8 mouse cellular contexts compared by ENCODE assay signal in genomic region chr2:30771806-30772460, GRCm38 (mm10). TPM values are rescaled to one million over a fixed set of nuclear protein-coding genes. Genes with fewer than 3 reads are reported as not detected.
DNase-seq lines count a peak whose midpoint lies in the region; ATAC-seq and TF ChIP-seq lines count a peak whose summit lies in the region.
"Had no signal": no experiment of that assay in that cellular context is flagged by ENCODE, and none has a peak within 500 bp of the region (broad histone marks: within the 10 kb centered on the region; RNA-seq: fewer than 3 reads in every experiment).

No protein-coding gene starts in this region.

- 4% methylated on average over 19 of the region's 19 CpGs for WGBS in intestine, postnatal 0 days

- ATAC-seq in intestine, postnatal 0 days = peak; percentile 46
- ATAC-seq in megakaryocyte progenitor cell, adult 5-6 weeks (replicated peaks; ENCODE audit: poor library complexity) = peak; percentile 90

- peak overlapping the region; percentile 21 for H3K27ac ChIP-seq in intestine, postnatal 0 days (ENCODE audit: low read depth, low read length)

- DNase-seq in adrenal gland, postnatal 14 days = peak; percentile 93
- peak; percentile 61 for DNase-seq in embryo, embryonic 10.5 days (ENCODE audit: low spot score)
- DNase-seq in gastrocnemius, postnatal 36 days = peak; percentile 58 to 66
- DNase-seq in left cerebral cortex, postnatal 25 days (ENCODE audit: low spot score in 2 of 2) = peak; percentile 78 to 89
- peak; percentile 62 for DNase-seq in right cerebral cortex, postnatal 4 days

- intact Hi-C loops in gastrocnemius, postnatal 36 days (cut with DNase I) = loop anchor here (5.0 kb wide), 1 partner anchor 50 kb away; no protein-coding TSS in a partner anchor
- intact Hi-C loops in left cerebral cortex, postnatal 25 days (cut with DNase I) = loop anchor here (2.0 kb wide), 1 partner anchor 53 kb away; no protein-coding TSS in a partner anchor

- no peaks in the 10 kb centered on the region for H3K36me3 ChIP-seq in intestine, postnatal 0 days (ENCODE audit: control insufficient read depth, insufficient read depth)

- H3K4me3 ChIP-seq in intestine, postnatal 0 days (ENCODE audit: low read depth, low read length) = peak overlapping the region; percentile 37

- no peaks in the 10 kb centered on the region for H3K9me3 ChIP-seq in intestine, postnatal 0 days (ENCODE audit: control insufficient read depth)

- no peak for TF ChIP-seq CTCF in intestine, postnatal 0 days (IDR thresholded peaks at IDR 0.05; ENCODE audit: low read depth)

- peak overlapping the region; percentile 86 for H3K4me2 ChIP-seq in intestine, postnatal 0 days (replicated peaks; ENCODE audit: low read depth)

- H3K27me3 ChIP-seq in intestine, postnatal 0 days (replicated peaks; ENCODE audit: control insufficient read depth, insufficient read depth, low read length) = no peaks in the 10 kb centered on the region; the same call in 1 of the 2 replicates

- H3K9ac ChIP-seq in intestine, postnatal 0 days (ENCODE audit: low read depth, low read length) = peak overlapping the region; percentile 38

- H3K4me1 ChIP-seq in intestine, postnatal 0 days (replicated peaks; ENCODE audit: control insufficient read depth, insufficient read depth, low read length) = peaks cover 5% of the 10 kb centered on the region; the same call in 1 of the 2 replicates

RNA-seq across cellular contexts. Expression of gene 1700001O22Rik, which starts 31.5 kb away (rescaled TPM):
- total RNA-seq in adrenal gland, postnatal 14 days (2021) = 0.98 and 2.0 TPM in 2 replicates
- total RNA-seq in gastrocnemius, postnatal 36 days (2021) = 1 to 10 TPM; 1.3 to 5.3 TPM
- 0.58 and 0.60 TPM in 2 replicates for polyA plus RNA-seq in intestine, postnatal 0 days (2015; fragmentation: Nextera tagmentation; extraction: Ambion mirVana)
- 1 to 10 TPM; 6.8 to 7.0 TPM for total RNA-seq in left cerebral cortex, postnatal 25 days (2021)
- total RNA-seq in megakaryocyte progenitor cell, adult 5-6 weeks (2015) = not detected in 2 replicates
- not detected in 2 replicates for total RNA-seq in megakaryocyte progenitor cell, adult 5-6 weeks (2017)
- total RNA-seq: neutrophil, adult 5-6 weeks had no signal

RNA-seq across cellular contexts. Expression of gene Ntmt1, which starts 35.7 kb away (rescaled TPM):
- total RNA-seq in adrenal gland, postnatal 14 days (2021) = 32.3 and 37.7 TPM in 2 replicates
- total RNA-seq in gastrocnemius, postnatal 36 days (2021) = 10 to 100 TPM; 13.0 to 15.9 TPM
- 45.3 and 50.5 TPM in 2 replicates for polyA plus RNA-seq in intestine, postnatal 0 days (2015; fragmentation: Nextera tagmentation; extraction: Ambion mirVana)
- 10 to 100 TPM; 35.0 to 37.2 TPM for total RNA-seq in left cerebral cortex, postnatal 25 days (2021)
- total RNA-seq in megakaryocyte progenitor cell, adult 5-6 weeks (2015) = 15.4 and 20.2 TPM in 2 replicates
- 15.4 and 19.9 TPM in 2 replicates for total RNA-seq in megakaryocyte progenitor cell, adult 5-6 weeks (2017)

RNA-seq across cellular contexts. Expression of gene Asb6, which starts 58.2 kb away (rescaled TPM):
- 22.3 and 25.8 TPM in 2 replicates for total RNA-seq in adrenal gland, postnatal 14 days (2021)
- 1 to 10 TPM; 6.6 to 7.6 TPM for total RNA-seq in gastrocnemius, postnatal 36 days (2021)
- polyA plus RNA-seq in intestine, postnatal 0 days (2015; fragmentation: Nextera tagmentation; extraction: Ambion mirVana) = 12.9 and 13.0 TPM in 2 replicates
- 10 to 100 TPM; 36.7 to 38.6 TPM for total RNA-seq in left cerebral cortex, postnatal 25 days (2021)
- 8.2 and 11.0 TPM in 2 replicates for total RNA-seq in megakaryocyte progenitor cell, adult 5-6 weeks (2015)
- total RNA-seq in megakaryocyte progenitor cell, adult 5-6 weeks (2017) = 23.9 and 24.2 TPM in 2 replicates

Comparison
In these comparisons a context has a peak if more than half of its experiments do, and no peak if none do; other contexts are left out.
1. Peak in every context shown above with its lines: DNase-seq, ATAC-seq, H3K4me3 ChIP-seq and H3K27ac ChIP-seq.